Mouse (Mus musculus) adrenal gland, postnatal 36 days (tissue): ENCODE data around the gene Plekhh2. TPM values are rescaled to one million over a fixed set of nuclear protein-coding genes. Genes with fewer than 3 reads are reported as not detected.

Experiments
- DNase-seq, 2 experiments: peaks; one replicate each; pipeline ENCODE4 v3.0.0; 2021; ENCODE audit warnings: mixed read lengths in 1 of 2
- long read RNA-seq, 2 experiments: library from polyadenylated mRNA; stranded (forward); transcript quantifications; one replicate each; pipeline ENCODE4 v2.0.0; 2021; ENCODE audit warnings: borderline sequencing depth in 2 of 2
- total RNA-seq, 2 experiments: library from RNA; stranded (reverse); gene quantifications; 2 replicates each; pipeline ENCODE4 v1.2.3; 2021

The Plekhh2 gene
- total RNA-seq, result 1 to 10 TPM; 4.6 to 5.2 TPM
- long read RNA-seq, experiment 1, result 0 reads
- long read RNA-seq, experiment 2, full-length matches to known transcripts, result 1 of 1 reads
- long read RNA-seq, experiment 2, partial matches to known transcripts, result 0 of 1 reads
- long read RNA-seq, experiment 2, other reads (novel, unspliced or antisense), result 0 of 1 reads

DNA sequence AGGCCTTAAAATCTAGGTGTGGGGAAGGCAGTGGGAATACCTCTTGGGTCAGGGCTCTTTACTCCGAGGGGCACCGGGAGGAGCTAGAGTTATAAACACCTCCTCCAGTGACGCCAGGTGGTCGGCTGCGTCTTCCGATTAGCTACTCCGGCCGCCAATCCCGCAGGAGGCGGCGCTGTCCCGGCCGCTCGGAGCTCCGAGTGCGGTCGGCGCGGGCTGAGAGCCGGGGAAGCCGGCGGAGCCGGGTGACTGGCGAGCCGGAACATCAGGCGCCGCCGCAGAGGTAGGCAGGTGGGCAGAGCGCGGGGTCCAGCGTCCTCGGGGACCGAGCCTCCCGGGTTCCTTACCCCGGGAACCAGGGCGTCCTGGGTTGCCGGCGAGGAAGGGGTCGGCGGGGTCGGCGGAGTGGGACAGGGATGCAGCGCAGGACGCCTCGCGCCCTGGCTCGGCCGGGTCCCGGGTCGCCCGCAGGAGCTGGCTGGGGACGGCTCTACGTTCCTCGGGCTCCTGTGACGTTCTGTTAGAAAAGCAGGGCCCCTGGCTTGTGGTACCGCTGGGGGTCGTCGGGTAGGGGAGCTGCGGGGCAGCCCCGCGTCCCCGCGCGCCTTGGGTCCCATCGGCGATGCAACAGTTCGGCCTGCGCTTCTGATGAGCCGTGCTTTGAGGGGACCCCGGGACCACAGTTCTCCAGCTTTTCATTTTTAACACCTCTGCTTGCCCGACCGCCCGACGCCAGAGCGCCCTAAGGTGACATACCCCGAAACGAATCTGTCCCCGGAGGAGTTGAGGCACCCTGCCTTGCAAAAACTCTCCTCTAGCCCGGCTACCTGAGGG lies at the start of gene Plekhh2:
TSS of gene Plekhh2 (plus strand) at position 214 of the 834 bp plus-strand sequence.
- peak; percentile 89 to 91 for DNase-seq

DNA sequence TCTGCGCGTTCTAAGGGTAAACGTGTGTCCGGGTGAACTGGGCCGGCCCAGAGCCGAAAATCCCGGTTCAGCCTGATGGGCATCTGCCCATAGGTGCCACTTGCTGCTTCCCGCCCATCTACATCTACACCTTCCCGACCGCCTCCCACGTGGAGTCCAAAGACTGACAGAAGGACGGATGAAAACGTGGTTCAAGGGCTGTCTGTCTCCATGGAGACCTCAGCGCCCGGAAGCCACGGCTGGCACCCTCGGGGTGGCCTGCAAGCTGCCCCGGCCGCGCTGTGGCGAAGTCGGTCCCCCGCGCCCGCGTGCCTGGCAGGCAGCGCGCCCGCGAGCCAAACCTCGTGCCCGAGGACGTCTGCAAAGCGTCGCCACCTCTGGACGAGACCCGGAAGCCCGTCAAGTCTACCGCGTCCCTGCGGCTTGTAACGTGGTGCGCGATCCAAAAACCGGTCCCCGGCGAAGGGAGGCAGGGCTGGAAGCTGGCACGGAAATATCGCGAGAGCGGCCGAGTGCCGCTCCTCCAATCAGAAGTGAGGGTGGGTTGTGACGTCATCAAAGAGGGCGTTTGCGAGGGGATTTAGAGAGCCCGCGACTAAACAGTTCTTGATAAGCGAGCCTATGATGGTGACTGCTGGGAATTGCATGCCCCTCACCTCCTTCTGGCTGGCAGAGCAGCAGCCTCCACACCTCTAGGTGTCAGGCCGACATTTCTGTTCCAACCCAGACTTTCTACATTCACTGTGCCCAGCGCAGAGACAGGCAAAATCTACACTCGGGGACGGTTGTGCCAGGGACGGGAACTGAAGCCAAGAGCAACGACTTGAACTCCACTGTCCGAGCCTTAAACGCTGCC lies 45.7 kb upstream of the Plekhh2 start, which contains the start of gene Thada:
TSS of gene Thada (minus strand) at position 453 of the 856 bp plus-strand sequence.
- peak; percentile 95 to 96 for DNase-seq

DNA sequence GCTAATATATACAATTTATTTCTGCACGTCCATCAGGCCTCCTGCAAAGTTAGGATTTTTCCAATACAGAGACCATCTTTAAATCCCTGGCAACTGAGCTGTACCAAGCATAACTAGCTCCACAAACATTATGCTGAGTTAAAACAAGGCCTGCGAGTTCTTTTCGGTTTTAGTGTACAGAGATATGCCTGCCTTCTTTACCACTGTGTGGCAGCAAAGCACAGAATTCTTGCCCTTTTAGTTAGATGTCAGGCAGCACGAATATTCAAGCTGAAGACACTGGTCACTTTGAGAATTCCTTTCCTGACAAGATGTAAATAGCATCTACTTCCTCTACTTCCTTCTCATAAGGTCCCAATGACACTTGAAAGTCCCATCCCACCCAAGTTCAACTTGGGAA lies 37.4 kb upstream of the Plekhh2 start:
- DNase-seq, result peak in 1 of 2 experiments; percentile 10

DNA sequence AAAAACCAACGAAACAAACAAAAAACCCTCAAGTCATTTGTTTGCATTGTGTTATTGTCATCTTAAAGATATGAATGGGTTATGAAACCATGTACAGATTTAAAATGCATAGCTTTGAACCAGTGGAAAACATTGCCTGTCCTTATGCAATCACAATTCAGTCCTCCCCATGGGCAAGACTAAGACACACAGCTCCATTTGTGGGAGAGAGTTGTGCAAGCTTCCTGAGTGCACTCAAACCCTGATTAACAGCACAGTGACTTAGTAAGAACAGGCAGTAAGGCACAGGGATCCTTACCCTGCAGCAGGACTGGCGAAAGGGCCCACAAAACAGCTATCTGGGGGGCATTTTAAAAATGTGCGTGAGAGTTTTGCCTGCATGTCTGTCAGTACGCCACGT lies 34.5 kb upstream of the Plekhh2 start:
- DNase-seq, result no peak

DNA sequence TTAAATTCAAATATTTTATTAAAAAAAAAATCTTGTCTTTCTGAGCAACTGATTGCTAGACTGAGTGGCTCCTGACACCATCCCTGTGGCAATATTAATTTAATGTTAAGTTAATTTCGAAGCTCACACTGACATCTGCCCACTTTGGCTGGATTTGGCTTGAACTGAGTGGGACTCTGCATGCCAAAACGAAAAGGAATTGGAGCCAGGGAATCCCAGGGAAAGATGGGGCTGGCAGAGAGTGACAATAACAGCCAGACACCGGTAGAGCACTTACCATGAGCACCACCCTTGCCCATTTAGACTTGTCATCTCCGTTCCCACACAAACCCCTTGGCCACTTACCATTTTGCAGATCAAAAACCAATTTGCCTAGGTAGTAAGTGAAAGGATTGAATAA lies 33.4 kb upstream of the Plekhh2 start:
- no peak for DNase-seq

DNA sequence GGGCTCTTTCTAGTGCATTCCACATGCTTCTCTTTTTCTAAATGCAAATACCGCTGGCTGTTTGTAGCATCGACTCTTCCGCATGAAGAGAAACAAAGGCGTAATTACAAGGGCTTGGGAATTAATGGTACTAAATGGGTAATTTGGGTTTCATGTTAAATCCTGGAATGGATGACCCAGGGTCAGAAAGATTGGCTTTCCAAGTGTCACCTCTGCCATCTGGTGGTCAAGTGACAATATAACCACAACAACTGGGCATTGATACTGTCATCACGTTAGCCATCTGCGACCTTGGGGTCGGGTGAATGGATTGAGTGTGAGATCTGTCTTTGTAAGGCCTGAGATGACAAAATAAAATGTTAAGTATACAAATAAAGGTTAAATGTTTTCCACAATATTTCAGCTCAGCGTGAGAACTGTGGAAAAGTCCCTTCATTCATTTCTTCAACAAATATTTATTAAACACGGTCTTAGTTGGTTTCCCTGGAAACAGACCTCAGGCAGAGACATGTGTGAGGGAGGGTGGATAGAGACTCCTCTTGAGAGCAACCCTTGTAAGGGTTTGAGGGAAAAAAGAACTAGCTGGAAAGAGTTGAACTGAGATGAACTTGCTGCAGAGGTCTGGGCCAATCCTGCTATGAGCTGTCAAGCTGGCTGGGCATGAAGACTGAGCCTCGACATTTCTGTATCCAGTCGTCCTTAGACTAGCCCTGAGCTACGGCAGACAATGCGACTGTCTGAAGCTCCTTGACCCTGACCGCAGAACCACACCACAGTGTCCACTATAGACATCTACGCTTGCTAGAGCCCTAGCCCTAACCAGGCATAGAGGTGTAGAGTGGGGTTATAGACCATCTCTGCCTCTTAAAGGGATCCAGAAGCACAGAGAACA lies 31.0 kb upstream of the Plekhh2 start:
- peak; percentile 51 to 59 for DNase-seq

DNA sequence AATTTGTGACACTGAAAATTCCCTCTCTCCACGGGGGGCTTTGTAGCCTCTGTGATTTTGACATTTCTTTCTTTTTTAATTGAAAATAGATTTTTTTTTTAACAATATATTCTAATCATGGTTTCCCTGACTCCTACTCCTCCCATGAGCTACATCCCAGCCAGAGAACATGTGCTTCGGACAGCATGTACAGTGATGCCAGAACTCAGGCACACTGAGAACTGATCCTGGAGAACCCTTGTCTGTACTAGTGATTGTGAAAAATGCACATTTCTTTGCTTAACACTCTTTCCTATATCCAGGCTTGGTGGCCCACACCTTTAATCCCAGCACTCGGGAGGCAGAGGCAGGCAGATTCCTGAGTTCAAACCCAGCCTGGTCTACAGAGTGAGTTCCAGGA lies 28.9 kb upstream of the Plekhh2 start:
- no peak for DNase-seq

DNA sequence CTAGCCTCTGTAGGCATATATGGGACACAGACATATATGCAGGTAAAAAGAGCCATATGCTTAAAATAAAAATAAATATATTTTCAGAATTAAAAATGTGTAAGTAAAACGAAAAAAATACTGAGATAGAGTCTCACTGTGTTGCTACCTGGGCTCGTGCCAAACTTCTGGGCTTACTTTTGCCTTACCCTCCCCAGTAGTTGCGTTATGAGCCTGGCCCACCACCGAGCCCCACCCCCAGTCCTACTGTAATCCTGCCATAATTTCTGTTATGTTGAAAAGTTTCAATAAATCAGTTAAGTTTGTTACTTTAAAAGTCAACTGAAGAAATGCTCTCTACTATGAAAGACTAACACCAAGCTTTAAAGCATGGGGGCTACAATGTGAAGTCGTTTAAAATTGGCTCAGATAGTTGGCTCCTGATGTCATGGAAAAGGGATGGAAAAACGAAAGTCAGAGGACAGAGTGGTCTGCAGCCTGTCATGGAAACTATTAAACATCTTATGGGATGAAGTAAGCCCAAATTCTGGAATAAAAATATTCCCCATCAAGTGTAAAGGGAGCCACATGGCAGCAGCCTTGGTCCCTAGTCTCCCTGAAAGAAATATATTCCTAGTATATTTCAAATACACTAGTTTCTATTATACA lies 27.9 kb upstream of the Plekhh2 start:
- no peak for DNase-seq

DNA sequence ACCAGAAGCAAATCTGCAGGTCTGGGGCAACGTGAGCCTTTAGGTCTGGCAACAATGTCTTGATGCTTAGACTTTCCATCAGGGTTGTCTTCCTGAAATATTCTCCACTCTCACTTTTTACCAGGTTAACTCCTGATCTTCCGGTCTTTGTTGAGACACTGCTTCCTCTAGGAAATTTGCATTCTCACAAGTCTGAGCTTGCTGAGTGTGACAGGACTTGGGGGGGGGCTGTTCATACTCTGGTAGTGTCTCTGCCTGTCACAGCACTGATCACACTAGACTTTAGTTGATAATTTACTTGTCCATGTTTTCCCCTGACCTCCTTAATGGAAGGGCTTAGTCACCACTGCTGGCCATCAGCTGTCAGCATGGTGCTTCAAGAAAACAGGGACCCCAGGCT lies 24.3 kb upstream of the Plekhh2 start:
- no peak for DNase-seq

DNA sequence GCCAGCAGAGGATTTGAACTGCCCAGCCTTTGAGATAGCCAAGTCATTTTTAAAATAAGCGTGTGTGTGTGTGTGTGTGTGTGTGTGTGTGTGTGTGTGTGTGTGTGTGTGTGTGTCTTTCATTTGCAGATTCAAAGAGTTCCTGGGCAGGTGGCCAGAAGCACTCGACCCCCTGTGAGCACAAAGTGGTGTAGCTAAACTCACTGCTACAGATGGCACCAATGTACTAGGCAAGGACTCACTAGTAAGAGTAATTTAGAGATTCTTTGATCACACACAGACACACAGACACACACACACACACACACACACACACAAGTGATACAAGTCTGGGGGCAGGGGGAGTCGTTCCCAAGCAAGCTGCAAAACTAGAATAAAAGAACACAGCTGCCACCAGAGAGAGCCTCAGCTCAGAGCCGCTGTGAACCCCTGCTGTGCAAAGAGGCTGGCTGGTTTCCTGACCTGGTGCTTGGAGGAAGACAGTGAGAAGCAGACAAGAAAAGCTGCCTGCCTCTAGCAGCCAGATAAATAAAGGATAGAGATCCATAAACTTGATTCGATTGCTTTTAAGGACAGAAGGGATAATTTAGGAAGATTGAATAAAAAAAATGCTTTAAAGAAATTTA lies 19.3 kb upstream of the Plekhh2 start:
- DNase-seq, result no peak

DNA sequence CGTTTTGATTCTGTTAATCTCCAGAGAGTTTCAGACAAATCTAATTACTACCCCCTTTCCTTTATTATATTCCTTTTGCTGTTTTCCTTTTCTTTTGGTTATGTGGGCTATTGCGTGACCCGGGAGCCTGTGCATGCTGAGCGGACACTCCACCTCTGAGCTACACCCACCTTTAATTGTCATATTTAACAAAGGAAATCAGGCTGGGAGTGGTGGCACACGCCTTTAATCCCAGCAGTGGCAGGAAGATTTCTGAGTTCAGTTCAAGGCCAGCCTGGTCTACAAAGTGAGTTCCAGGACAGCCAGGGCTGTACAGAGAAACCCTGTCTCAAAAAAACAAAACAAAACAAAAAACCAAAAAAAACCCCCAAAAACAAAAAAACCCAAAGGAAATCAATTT lies 14.7 kb upstream of the Plekhh2 start:
- DNase-seq, result no peak

DNA sequence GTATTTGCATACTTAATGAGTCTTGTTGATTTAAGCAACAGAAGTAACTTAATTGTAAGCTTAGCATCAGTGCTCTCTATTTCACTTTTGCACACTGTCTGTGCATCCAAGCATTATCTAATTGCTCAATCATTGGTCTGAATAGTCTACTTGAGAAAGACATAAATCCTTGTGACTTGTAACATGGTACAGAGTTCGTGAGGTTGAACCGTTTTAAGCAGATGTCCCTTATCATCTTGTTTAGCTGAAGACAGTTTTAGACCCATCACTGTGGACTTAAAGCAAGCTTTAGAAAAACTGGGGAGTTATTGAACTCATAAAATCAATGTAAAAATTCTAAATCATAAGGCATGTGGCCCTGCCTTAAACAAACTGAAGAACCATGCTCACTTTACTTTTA lies 14.1 kb upstream of the Plekhh2 start:
- DNase-seq, result no peak

DNA sequence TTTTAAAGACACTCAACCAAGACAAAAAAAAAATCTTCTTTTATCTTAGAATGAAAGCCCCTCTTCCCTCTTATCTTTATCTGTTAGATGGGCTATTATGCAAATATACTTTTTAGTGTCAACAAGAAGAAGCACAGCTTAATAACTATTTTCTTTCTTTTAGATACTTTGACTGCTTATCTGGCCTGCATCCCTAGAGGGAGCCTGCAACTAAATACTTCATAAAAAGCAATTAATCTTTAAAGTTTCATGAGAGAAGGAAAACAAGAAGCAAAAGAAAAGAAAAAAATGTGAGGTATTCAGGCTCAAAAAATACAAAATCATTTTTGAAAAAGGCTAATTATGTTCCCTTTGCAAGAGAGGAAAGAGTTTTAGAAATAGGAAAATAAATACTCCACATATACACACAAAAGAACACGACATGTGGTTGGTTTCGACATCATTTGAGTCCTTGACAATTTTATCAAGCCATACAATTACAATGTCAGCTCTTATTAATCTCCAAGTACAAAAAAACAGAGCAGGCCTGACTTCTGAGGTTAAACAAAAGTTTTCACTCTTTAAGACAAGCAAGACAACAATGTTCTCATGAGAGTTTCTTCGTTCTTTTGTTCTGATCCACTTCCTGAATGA lies 13.6 kb upstream of the Plekhh2 start:
- DNase-seq, result no peak

DNA sequence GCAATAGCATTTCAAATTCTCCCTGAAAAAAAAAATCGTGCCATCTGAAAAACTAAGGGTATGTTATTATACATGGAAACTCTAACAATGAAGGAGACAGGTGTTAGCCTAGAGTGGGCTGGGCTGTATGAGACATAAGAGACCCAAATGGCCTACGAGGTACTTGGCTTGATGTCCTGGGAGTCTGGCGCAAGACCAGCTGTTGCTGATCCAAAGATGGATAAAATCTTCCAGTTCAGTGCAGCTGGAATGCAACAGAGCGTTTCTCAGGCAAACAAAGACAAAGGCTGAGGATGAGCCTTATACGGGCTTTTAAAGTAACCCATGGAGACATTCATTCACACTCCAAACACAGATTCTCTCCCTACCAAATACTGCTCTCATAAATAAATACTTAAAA lies 13.1 kb upstream of the Plekhh2 start:
- peak; percentile 36 to 43 for DNase-seq

DNA sequence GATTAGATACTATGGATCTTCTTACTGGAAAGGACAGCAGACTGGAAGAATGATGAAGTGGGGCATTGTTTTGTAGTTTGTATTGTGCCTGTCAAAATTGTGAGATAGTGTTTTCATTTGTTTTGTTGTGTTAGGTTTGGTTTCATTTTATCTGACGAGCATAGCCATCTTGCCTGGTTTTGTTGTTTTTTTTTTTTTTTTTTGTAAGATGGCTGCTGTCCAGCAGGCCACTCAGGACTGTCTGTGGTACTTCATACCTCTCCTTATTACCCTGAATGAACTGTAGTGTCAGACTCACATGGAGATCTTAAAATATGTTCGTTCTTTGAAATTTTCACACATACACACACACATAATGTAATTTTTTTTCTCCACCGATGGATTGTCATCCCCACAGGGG lies 9.4 kb upstream of the Plekhh2 start:
- DNase-seq, result no peak

DNA sequence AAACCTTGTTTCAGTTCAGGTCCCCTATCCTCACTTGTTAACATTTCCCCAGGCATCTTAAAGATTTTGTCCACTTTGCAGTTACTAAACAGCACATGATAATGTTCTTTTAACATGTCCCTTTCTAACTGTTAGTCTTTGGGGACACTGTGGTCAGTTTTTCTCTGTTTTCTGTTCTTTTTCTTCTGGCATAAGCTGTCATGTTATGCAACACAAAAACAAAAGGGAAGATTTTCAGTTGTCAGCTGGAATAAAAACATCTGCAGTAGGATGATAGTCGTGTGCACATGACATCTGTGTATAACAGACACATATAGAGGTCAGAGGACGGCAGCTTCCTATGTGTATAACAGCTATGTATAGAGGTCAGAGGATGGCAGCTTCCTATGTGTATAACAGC lies 5.8 kb upstream of the Plekhh2 start:
- DNase-seq, result no peak

DNA sequence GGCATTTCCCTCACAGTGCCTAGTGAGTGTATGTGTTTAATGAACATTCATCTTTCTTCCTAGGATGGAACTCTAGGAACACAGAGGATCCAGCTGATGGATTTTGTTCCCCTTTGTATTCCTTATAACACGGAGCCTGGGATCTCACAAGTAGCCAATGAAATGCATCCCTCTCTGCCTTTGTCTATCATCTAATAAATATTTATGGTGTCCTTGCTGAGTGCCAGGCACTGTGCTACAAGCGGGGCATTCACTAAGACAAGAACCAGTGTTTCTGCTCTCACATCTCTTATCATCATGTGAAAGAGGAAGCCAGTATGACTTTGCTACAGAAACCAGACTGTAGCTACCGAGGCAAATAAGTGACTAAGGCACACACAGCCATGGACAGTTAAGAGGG lies 3.0 kb upstream of the Plekhh2 start:
- no peak for DNase-seq

DNA sequence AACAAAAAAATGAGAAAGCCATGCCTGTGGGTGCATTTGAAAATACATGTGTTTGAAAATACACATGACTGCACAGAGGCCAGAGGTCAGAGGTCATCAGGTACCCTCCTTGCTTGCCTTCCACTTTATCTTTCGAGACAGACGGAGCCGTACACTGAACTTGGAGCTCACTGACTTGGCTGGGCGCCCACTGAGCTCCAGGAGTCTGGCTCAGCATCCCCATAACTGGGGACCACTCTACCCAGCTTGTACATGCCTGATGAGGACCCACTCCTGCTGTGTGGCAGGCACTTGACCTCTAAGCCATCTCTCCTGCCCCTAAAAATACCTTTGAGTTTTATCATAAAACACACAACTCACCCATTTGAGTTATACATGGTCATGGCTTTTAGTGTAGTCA lies 2.5 kb upstream of the Plekhh2 start:
- DNase-seq, result no peak

DNA sequence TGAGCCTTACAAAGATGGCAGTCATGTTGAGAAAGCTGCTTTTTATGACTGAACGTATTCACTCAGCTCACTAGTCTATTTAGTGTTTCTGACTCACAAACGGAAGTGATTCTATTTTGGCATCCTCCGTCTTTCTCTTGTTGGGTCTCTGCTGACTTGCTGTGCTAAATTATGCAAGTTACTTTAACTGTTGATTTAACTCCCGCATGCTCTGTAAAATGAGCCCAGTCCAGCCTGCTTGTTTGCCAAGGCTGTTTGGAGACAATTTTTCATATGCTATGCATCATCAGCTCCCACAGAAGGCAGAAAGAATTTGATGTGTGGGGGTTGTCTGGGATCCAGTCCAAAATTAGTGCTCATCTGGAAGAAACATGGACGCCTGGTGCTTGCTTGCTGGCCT lies 1.3 kb upstream of the Plekhh2 start:
- peak; percentile 49 to 59 for DNase-seq

DNA sequence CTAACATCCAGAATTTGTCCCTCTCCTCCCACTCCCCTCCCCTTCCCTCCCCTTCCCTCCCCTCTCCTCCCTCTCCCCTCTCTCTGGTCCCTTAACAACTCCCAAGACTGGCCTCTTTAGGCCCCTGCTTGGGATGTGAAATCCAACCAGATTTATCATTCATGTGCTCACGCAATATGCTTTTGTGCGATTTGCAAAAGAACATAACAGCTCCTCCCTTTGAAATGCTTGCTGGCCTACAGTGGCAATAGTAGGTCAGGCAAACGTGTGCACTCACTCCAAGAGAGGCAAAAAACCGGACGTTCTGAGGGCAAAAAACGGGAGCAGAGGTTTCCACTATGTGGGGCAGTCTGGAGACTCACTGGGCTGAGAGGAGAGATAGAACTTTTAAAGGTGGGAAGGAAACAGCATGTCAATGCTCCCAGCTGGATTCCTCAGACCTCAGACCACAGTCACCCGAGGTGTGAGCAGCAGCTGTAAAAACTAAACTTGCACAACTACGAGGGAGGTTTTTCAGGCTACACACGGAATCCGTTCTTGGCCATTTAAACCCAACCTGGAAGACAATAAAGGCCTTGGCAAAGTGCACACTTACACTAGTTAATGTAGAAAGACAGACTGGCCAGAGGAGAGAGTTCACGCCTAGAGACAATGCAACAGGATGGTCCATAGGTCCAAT lies 595 bp upstream of the Plekhh2 start:
- no peak for DNase-seq
